Mouse (Mus musculus) heart, embryonic 12.5 days (tissue): Measurements from ENCODE around the gene Nono. TPM values are rescaled to one million over a fixed set of nuclear protein-coding genes. Genes with fewer than 3 reads are reported as not detected.

Experiments used
- polyA plus RNA-seq: library from polyadenylated mRNA; unstranded; fragments of >200 nt; fragmentation: Nextera tagmentation; extraction: Ambion mirVana; gene quantifications from 2 replicates; pipeline ENCODE4 v1.2.1, GENCODE M21; 2016

The Nono gene
- polyA plus RNA-seq, 1 experiment from 2014 or later, result 290 TPM

Other genes starting within 250 kb of the Nono start
- gene Snx12, start 206.8 kb upstream of the Nono start, polyA plus RNA-seq, result 47.4 and 49.5 TPM in 2 replicates
- 1.4 and 1.7 TPM in 2 replicates for gene Foxo4, start 174.8 kb upstream of the Nono start, polyA plus RNA-seq
- gene Gm614, start 165.3 kb upstream of the Nono start, polyA plus RNA-seq, result not detected in 2 replicates
- gene Il2rg, start 161.1 kb upstream of the Nono start, polyA plus RNA-seq, result 10.7 and 11.8 TPM in 2 replicates
- gene Gm20489, start 160.3 kb upstream of the Nono start, polyA plus RNA-seq, result not detected in 2 replicates
- gene Med12, start 155.3 kb upstream of the Nono start, polyA plus RNA-seq, result 30.5 and 30.7 TPM in 2 replicates
- gene Nlgn3, start 130.2 kb upstream of the Nono start, polyA plus RNA-seq, result 2.2 and 2.9 TPM in 2 replicates
- gene Gjb1, start 52.9 kb upstream of the Nono start, polyA plus RNA-seq, result 0.13 and 0.66 TPM in 2 replicates
- 29.9 and 30.0 TPM in 2 replicates for gene Zmym3, start 8.5 kb upstream of the Nono start, polyA plus RNA-seq
- gene Itgb1bp2, start 19.8 kb downstream of the Nono start, polyA plus RNA-seq, result 52.7 and 54.9 TPM in 2 replicates
- 12.5 TPM in 2 replicates for gene Taf1, start 103.4 kb downstream of the Nono start, polyA plus RNA-seq
- gene Ogt, start 210.7 kb downstream of the Nono start, polyA plus RNA-seq, result 119 and 127 TPM in 2 replicates